Mouse (Mus musculus): ENCODE results near the gene Mad2l2. TPM values are rescaled to one million over a fixed set of nuclear protein-coding genes. Genes with fewer than 3 reads are reported as not detected.
"Not testable (repeated sequence)": the region's sequence is repeated elsewhere in the genome, so short reads cannot be mapped to it uniquely, and the experiment has no call there.

The Mad2l2 gene
- polyA plus RNA-seq, 1 experiment: 35.6 TPM

- Histone ChIP-seq H3K79me3 (ENCODE audit: low read depth) (no peaks in the 10 kb centered on the region), H3K27me3 (ENCODE audit: control insufficient read depth, insufficient read depth, insufficient read length) (peaks cover 45% of the 10 kb centered on the region), H3ac (ENCODE audit: control insufficient read depth, insufficient read length, low read depth) (no peak overlapping the region), H3K4me3 (ENCODE audit: insufficient read depth, poor library complexity, severe bottlenecking) (no peak overlapping the region), H3K36me3 (ENCODE audit: control insufficient read depth, insufficient read depth) (no peaks in the 10 kb centered on the region), H3K79me2 (ENCODE audit: control insufficient read depth, insufficient read depth) (no peaks in the 10 kb centered on the region)
- no peak for TF ChIP-seq FOSL1 (IDR thresholded peaks at IDR 0.05; ENCODE audit: insufficient read depth, low read length, poor library complexity, severe bottlenecking)
- TF ChIP-seq CEBPB (IDR thresholded peaks at IDR 0.05; ENCODE audit: low read depth): no peak
- TF ChIP-seq CTCF (IDR thresholded peaks at IDR 0.05; ENCODE audit: control insufficient read depth, insufficient read depth, insufficient read length): no peak
- no peak for TF ChIP-seq MYOD1 (IDR thresholded peaks at IDR 0.05; ENCODE audit: control insufficient read depth, insufficient read length, low read depth)
- TF ChIP-seq MYOG (IDR thresholded peaks at IDR 0.05; ENCODE audit: control insufficient read depth, extremely low read depth, insufficient read length): no peak
- TF ChIP-seq USF1 (IDR thresholded peaks at IDR 0.05; ENCODE audit: low read depth): no peak
Observed at GRCm38 (mm10) chr4:148171261-148171660, 41.1 kb downstream of the Mad2l2 start.

- Histone ChIP-seq H3K27me3 (ENCODE audit: control insufficient read depth, insufficient read depth, insufficient read length) (peaks cover 67% of the 10 kb centered on the region), H3ac (ENCODE audit: control insufficient read depth, insufficient read length, low read depth) (no peak overlapping the region), H3K79me2 (ENCODE audit: control insufficient read depth, insufficient read depth) (no peaks in the 10 kb centered on the region), H3K36me3 (ENCODE audit: control insufficient read depth, insufficient read depth) (no peaks in the 10 kb centered on the region), H3K79me3 (ENCODE audit: low read depth) (no peaks in the 10 kb centered on the region), H3K4me3 (ENCODE audit: insufficient read depth, poor library complexity, severe bottlenecking) (no peak overlapping the region)
- no peak for TF ChIP-seq MYOD1 (IDR thresholded peaks at IDR 0.05; ENCODE audit: control insufficient read depth, insufficient read length, low read depth)
- no peak for TF ChIP-seq USF1 (IDR thresholded peaks at IDR 0.05; ENCODE audit: low read depth)
- no peak for TF ChIP-seq MAX (IDR thresholded peaks at IDR 0.05)
Observed at GRCm38 (mm10) chr4:148173811-148174494, 43.8 kb downstream of the Mad2l2 start.

- Histone ChIP-seq H3K4me3 (ENCODE audit: insufficient read depth, poor library complexity, severe bottlenecking) (no peak overlapping the region), H3K79me2 (ENCODE audit: control insufficient read depth, insufficient read depth) (no peaks in the 10 kb centered on the region), H3K79me3 (ENCODE audit: low read depth) (no peaks in the 10 kb centered on the region), H3K27me3 (ENCODE audit: control insufficient read depth, insufficient read depth, insufficient read length) (peaks cover 68% of the 10 kb centered on the region), H3K36me3 (ENCODE audit: control insufficient read depth, insufficient read depth) (no peaks in the 10 kb centered on the region), H3ac (ENCODE audit: control insufficient read depth, insufficient read length, low read depth) (no peak overlapping the region)
- TF ChIP-seq USF1 (IDR thresholded peaks at IDR 0.05; ENCODE audit: low read depth) (no peak), MYOG (IDR thresholded peaks at IDR 0.05; ENCODE audit: control insufficient read depth, extremely low read depth, insufficient read length) (no peak), MYOD1 (IDR thresholded peaks at IDR 0.05; ENCODE audit: control insufficient read depth, insufficient read length, low read depth) (no peak), MAX (IDR thresholded peaks at IDR 0.05) (no peak), CEBPB (IDR thresholded peaks at IDR 0.05; ENCODE audit: low read depth) (no peak), CTCF (IDR thresholded peaks at IDR 0.05; ENCODE audit: control insufficient read depth, insufficient read depth, insufficient read length) (no peak), FOSL1 (IDR thresholded peaks at IDR 0.05; ENCODE audit: insufficient read depth, low read length, poor library complexity, severe bottlenecking) (no peak)
Observed at GRCm38 (mm10) chr4:148174495-148174862, 44.3 kb downstream of the Mad2l2 start.

GRCm38 (mm10) chr4:148176603-148177002 lies 46.4 kb downstream of the Mad2l2 start:
- H3K4me3 ChIP-seq (ENCODE audit: insufficient read depth, poor library complexity, severe bottlenecking); H3ac ChIP-seq (ENCODE audit: control insufficient read depth, insufficient read length, low read depth); H3K79me3 ChIP-seq (ENCODE audit: low read depth); H3K36me3 ChIP-seq (ENCODE audit: control insufficient read depth, insufficient read depth); H3K79me2 ChIP-seq (ENCODE audit: control insufficient read depth, insufficient read depth): not testable (repeated sequence)
- peaks cover 66% of the 10 kb centered on the region for H3K27me3 ChIP-seq (ENCODE audit: control insufficient read depth, insufficient read depth, insufficient read length)

- Histone ChIP-seq H3K27me3 (ENCODE audit: control insufficient read depth, insufficient read depth, insufficient read length) (peaks cover 60% of the 10 kb centered on the region), H3K79me2 (ENCODE audit: control insufficient read depth, insufficient read depth) (no peaks in the 10 kb centered on the region), H3K79me3 (ENCODE audit: low read depth) (no peaks in the 10 kb centered on the region), H3ac (ENCODE audit: control insufficient read depth, insufficient read length, low read depth) (no peak overlapping the region), H3K36me3 (ENCODE audit: control insufficient read depth, insufficient read depth) (no peaks in the 10 kb centered on the region), H3K4me3 (ENCODE audit: insufficient read depth, poor library complexity, severe bottlenecking) (no peak overlapping the region)
- TF ChIP-seq CEBPB (IDR thresholded peaks at IDR 0.05; ENCODE audit: low read depth) (no peak), MAX (IDR thresholded peaks at IDR 0.05) (no peak), MYOD1 (IDR thresholded peaks at IDR 0.05; ENCODE audit: control insufficient read depth, insufficient read length, low read depth) (no peak), FOSL1 (IDR thresholded peaks at IDR 0.05; ENCODE audit: insufficient read depth, low read length, poor library complexity, severe bottlenecking) (no peak), USF1 (IDR thresholded peaks at IDR 0.05; ENCODE audit: low read depth) (no peak), MYOG (IDR thresholded peaks at IDR 0.05; ENCODE audit: control insufficient read depth, extremely low read depth, insufficient read length) (no peak), CTCF (IDR thresholded peaks at IDR 0.05; ENCODE audit: control insufficient read depth, insufficient read depth, insufficient read length) (no peak)
Observed at GRCm38 (mm10) chr4:148177716-148178115, 47.5 kb downstream of the Mad2l2 start.

- no peaks in the 10 kb centered on the region for H3K36me3 ChIP-seq (ENCODE audit: control insufficient read depth, insufficient read depth)
- TF ChIP-seq USF1 (IDR thresholded peaks at IDR 0.05; ENCODE audit: low read depth) (peak; percentile 21), MYOG (IDR thresholded peaks at IDR 0.05; ENCODE audit: control insufficient read depth, extremely low read depth, insufficient read length) (no peak)
- no peaks in the 10 kb centered on the region for H3K79me2 ChIP-seq (ENCODE audit: control insufficient read depth, insufficient read depth)
- no peak overlapping the region for H3ac ChIP-seq (ENCODE audit: control insufficient read depth, insufficient read length, low read depth)
- peaks cover 33% of the 10 kb centered on the region for H3K27me3 ChIP-seq (ENCODE audit: control insufficient read depth, insufficient read depth, insufficient read length)
- no peaks in the 10 kb centered on the region for H3K79me3 ChIP-seq (ENCODE audit: low read depth)
- no peak overlapping the region for H3K4me3 ChIP-seq (ENCODE audit: insufficient read depth, poor library complexity, severe bottlenecking)
Observed at GRCm38 (mm10) chr4:148181483-148181882, 51.3 kb downstream of the Mad2l2 start.
